Mouse (Mus musculus): ENCODE results near the gene Olfr476. TPM values are rescaled to one million over a fixed set of nuclear protein-coding genes. Genes with fewer than 3 reads are reported as not detected.
"Not testable (repeated sequence)": the region's sequence is repeated elsewhere in the genome, so short reads cannot be mapped to it uniquely, and the experiment has no call there.

The Olfr476 gene
- not detected in 2 replicates for polyA plus RNA-seq (2014; fragmentation: Nextera tagmentation; extraction: Ambion mirVana)

DNA sequence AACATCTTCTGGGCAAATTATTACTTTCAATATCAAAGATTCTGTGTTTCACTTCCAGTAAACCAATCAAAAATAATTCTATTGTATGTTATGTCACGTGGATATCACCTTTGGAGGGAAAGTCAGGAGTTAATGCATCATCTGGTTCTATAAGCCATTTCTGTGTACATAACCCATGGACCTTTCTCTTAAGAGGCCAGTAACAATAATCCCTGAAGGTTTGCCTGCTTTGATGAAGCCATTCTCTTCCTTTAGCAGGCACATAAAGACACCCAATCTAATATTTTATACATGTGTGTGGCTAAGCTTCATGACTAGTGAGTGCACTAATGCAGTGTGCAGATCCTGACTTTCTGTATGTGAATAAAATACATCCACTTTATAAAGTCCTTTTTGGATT, at the start of gene Olfr476:
Gene Olfr476 (plus strand): TSS at position 301 of the 400 bp plus-strand sequence.
- H3K27ac ChIP-seq (replicated peaks; ENCODE audit: low read depth, low read length), result no peak within 1 kb of the TSS

DNA sequence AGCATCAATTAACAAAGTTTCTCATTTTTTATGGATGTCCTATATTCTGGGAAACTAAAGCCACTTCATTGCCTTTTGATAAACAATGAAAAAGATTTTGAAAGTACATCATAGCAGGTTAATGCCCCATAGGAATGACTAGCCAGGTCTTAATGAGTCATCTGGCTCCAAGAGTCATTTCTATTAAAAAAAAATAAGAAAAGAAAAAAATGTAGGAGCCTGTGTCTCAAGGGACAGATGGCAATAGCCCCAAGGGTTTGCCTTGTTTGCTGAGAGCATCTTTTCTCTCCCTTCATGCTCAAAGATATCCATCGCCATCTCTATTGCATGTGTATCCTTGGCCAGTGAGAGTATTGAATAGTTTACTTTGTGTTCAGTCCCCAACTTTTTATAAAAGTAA, 34.5 kb upstream of the Olfr476 start, which contains the start of gene Olfr473:
Gene Olfr473 (plus strand): TSS at position 301 of the 400 bp plus-strand sequence.
- ATAC-seq (replicated peaks; ENCODE audit: insufficient number of reproducible peaks, low FRiP score, low TSS enrichment, low read depth) (no peak), DNase-seq (ENCODE audit: low spot score) (no peak)
- 97% methylated on average over 1 of the region's 1 CpGs for WGBS
- H3K9ac ChIP-seq (replicated peaks; ENCODE audit: low read length), result no peak within 1 kb of the TSS
- no peaks in the 10 kb centered on the region for H3K36me3 ChIP-seq (replicated peaks; ENCODE audit: control insufficient read depth, insufficient read depth, low read depth, low read length)
- H3K4me1 ChIP-seq (ENCODE audit: control insufficient read depth, insufficient read depth, low read length), result no peaks in the 10 kb centered on the region
- H3K27ac ChIP-seq (replicated peaks; ENCODE audit: low read depth, low read length), result no peak within 1 kb of the TSS
- no peaks in the 10 kb centered on the region for H3K27me3 ChIP-seq (ENCODE audit: control insufficient read depth, insufficient read depth, low read length)
- H3K4me3 ChIP-seq (ENCODE audit: low read depth, low read length), result no peak within 1 kb of the TSS
- no peak within 1 kb of the TSS for H3K4me2 ChIP-seq (ENCODE audit: low read depth, low read length)
- no peaks in the 10 kb centered on the region for H3K9me3 ChIP-seq (replicated peaks; ENCODE audit: control insufficient read depth, low read length)

More for the DNA sequence above, at the start of gene Olfr476:
- H3K4me1 ChIP-seq (ENCODE audit: control insufficient read depth, insufficient read depth, low read length), result no peaks in the 10 kb centered on the region
- H3K4me3 ChIP-seq (ENCODE audit: low read depth, low read length), result no peak within 1 kb of the TSS
- DNase-seq (ENCODE audit: low spot score) (no peak), ATAC-seq (replicated peaks; ENCODE audit: insufficient number of reproducible peaks, low FRiP score, low TSS enrichment, low read depth) (no peak)
- no peaks in the 10 kb centered on the region for H3K36me3 ChIP-seq (replicated peaks; ENCODE audit: control insufficient read depth, insufficient read depth, low read depth, low read length)
- no peak within 1 kb of the TSS for H3K9ac ChIP-seq (replicated peaks; ENCODE audit: low read length)
- no peaks in the 10 kb centered on the region for H3K27me3 ChIP-seq (ENCODE audit: control insufficient read depth, insufficient read depth, low read length)
- H3K9me3 ChIP-seq (replicated peaks; ENCODE audit: control insufficient read depth, low read length), result no peaks in the 10 kb centered on the region
- 65% methylated on average over 1 of the region's 1 CpGs for WGBS
- no peak within 1 kb of the TSS for H3K4me2 ChIP-seq (ENCODE audit: low read depth, low read length)

DNA sequence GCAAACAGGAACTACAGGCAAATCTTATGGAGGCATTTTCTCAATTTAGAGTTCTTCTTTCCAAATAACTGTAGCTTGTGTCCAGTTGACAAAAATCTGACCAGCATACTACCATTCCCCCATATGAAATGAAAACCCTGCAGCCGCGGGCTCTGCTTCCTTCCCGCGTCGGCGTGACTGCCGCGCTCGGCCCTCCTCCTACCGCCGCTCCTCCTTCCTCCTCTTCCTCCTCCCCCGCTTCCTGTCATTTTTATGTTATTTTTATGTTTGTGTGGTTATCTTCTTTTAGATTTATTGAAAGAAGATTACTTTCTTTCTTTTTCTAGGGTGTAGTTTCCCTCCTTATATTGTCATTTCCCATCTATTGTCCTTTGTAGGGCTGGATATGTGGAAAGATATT, 12.1 kb upstream of the Olfr476 start:
- not testable (repeated sequence) for H3K9me3 ChIP-seq (replicated peaks; ENCODE audit: control insufficient read depth, low read length); H3K36me3 ChIP-seq (replicated peaks; ENCODE audit: control insufficient read depth, insufficient read depth, low read depth, low read length); H3K4me2 ChIP-seq (ENCODE audit: low read depth, low read length); ATAC-seq (replicated peaks; ENCODE audit: insufficient number of reproducible peaks, low FRiP score, low TSS enrichment, low read depth); H3K4me3 ChIP-seq (ENCODE audit: low read depth, low read length); H3K27ac ChIP-seq (replicated peaks; ENCODE audit: low read depth, low read length); H3K4me1 ChIP-seq (ENCODE audit: control insufficient read depth, insufficient read depth, low read length); H3K27me3 ChIP-seq (ENCODE audit: control insufficient read depth, insufficient read depth, low read length); DNase-seq (ENCODE audit: low spot score); H3K9ac ChIP-seq (replicated peaks; ENCODE audit: low read length)
- WGBS, result 97% methylated on average over 12 of the region's 12 CpGs

DNA sequence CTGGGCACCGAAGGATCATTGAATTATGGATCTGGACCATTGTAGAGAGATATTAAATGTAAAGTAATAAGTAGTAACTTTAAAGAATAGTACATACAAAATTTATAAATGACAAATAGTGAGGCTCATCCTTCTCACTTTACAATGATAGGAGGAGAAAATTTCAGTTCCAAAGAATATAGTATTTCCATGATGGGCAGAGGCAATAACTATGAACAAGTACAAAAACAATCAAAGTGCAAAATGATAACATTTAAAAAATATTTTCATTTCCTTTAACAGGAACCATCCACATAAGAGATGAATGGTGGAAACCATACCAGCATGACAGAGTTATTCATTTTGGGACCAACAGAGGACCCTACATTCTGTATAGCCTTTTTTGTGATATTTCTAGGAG, 10.3 kb upstream of the Olfr476 start, which contains the start of gene Olfr474:
Gene Olfr474 (plus strand): TSS at position 301 of the 400 bp plus-strand sequence.
- Histone ChIP-seq H3K4me2 (ENCODE audit: low read depth, low read length) (no peak within 1 kb of the TSS), H3K36me3 (replicated peaks; ENCODE audit: control insufficient read depth, insufficient read depth, low read depth, low read length) (no peaks in the 10 kb centered on the region), H3K9ac (replicated peaks; ENCODE audit: low read length) (no peak within 1 kb of the TSS), H3K4me1 (ENCODE audit: control insufficient read depth, insufficient read depth, low read length) (no peaks in the 10 kb centered on the region), H3K4me3 (ENCODE audit: low read depth, low read length) (no peak within 1 kb of the TSS), H3K9me3 (replicated peaks; ENCODE audit: control insufficient read depth, low read length) (no peaks in the 10 kb centered on the region), H3K27me3 (ENCODE audit: control insufficient read depth, insufficient read depth, low read length) (no peaks in the 10 kb centered on the region), H3K27ac (replicated peaks; ENCODE audit: low read depth, low read length) (no peak within 1 kb of the TSS)
- WGBS, result 92% methylated on average over 1 of the region's 1 CpGs
- ATAC-seq (replicated peaks; ENCODE audit: insufficient number of reproducible peaks, low FRiP score, low TSS enrichment, low read depth) (no peak), DNase-seq (ENCODE audit: low spot score) (no peak)

DNA sequence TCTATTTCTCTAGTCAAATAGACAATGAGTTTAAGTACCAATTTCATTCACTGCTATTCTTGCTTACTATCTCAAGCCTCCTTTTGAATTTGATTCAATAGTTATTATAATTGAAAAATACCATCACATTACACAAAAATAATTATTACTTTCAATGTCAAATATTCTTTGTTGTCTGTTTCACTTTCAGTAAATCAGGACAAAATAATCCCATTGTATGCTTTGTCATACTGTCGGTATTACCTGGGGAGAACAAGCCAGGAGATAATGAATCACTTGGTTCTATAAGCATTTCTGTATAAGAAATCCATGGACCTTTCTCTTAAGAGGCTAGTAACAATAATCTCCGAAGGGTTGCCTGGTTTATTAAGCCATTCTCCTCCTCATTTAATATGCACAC, 21.8 kb downstream of the Olfr476 start, which contains the start of gene Olfr477:
Gene Olfr477 (plus strand): TSS at position 301 of the 400 bp plus-strand sequence.
- Histone ChIP-seq H3K4me2 (ENCODE audit: low read depth, low read length) (no peak within 1 kb of the TSS), H3K36me3 (replicated peaks; ENCODE audit: control insufficient read depth, insufficient read depth, low read depth, low read length) (no peaks in the 10 kb centered on the region), H3K9ac (replicated peaks; ENCODE audit: low read length) (no peak within 1 kb of the TSS), H3K27ac (replicated peaks; ENCODE audit: low read depth, low read length) (no peak within 1 kb of the TSS), H3K27me3 (ENCODE audit: control insufficient read depth, insufficient read depth, low read length) (no peaks in the 10 kb centered on the region), H3K9me3 (replicated peaks; ENCODE audit: control insufficient read depth, low read length) (no peaks in the 10 kb centered on the region), H3K4me3 (ENCODE audit: low read depth, low read length) (no peak within 1 kb of the TSS), H3K4me1 (ENCODE audit: control insufficient read depth, insufficient read depth, low read length) (no peaks in the 10 kb centered on the region)
- DNase-seq (ENCODE audit: low spot score) (no peak), ATAC-seq (replicated peaks; ENCODE audit: insufficient number of reproducible peaks, low FRiP score, low TSS enrichment, low read depth) (no peak)
- WGBS, result 81% methylated on average over 2 of the region's 2 CpGs

DNA sequence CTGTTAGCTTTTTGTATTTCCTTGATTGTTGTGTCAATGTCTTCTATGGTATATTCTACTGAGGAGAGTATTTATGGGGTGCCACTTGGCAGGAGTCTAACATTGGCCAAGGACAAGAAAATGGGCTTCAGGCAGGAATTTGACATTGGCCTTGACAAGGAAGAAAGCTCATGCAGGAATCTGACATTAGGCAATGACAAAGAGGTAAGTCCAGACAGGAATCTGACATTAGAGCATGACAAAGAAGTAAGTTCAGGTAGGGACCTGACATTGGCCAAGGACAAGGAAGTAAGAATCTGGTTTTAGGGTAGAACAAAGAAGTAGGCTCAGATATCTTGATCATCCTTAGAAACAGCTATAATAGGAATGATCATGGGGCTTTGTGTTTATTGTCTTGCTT, 49.7 kb downstream of the Olfr476 start:
- H3K27ac ChIP-seq (replicated peaks; ENCODE audit: low read depth, low read length); H3K9ac ChIP-seq (replicated peaks; ENCODE audit: low read length); H3K36me3 ChIP-seq (replicated peaks; ENCODE audit: control insufficient read depth, insufficient read depth, low read depth, low read length); H3K4me1 ChIP-seq (ENCODE audit: control insufficient read depth, insufficient read depth, low read length); DNase-seq (ENCODE audit: low spot score); H3K4me2 ChIP-seq (ENCODE audit: low read depth, low read length); H3K9me3 ChIP-seq (replicated peaks; ENCODE audit: control insufficient read depth, low read length); ATAC-seq (replicated peaks; ENCODE audit: insufficient number of reproducible peaks, low FRiP score, low TSS enrichment, low read depth); H3K27me3 ChIP-seq (ENCODE audit: control insufficient read depth, insufficient read depth, low read length); H3K4me3 ChIP-seq (ENCODE audit: low read depth, low read length): not testable (repeated sequence)

Other genes starting within 250 kb of the Olfr476 start
- 0.29 and 0.31 TPM in 2 replicates for gene Cyb5r2, start 206.8 kb upstream of the Olfr476 start, polyA plus RNA-seq (2014; fragmentation: Nextera tagmentation; extraction: Ambion mirVana)
- gene Ovch2, start 163.6 kb upstream of the Olfr476 start, polyA plus RNA-seq (2014; fragmentation: Nextera tagmentation; extraction: Ambion mirVana), result not detected in 2 replicates
- not detected in 2 replicates for gene Olfr467, start 152.5 kb upstream of the Olfr476 start, polyA plus RNA-seq (2014; fragmentation: Nextera tagmentation; extraction: Ambion mirVana)
- gene Olfr469, start 139.3 kb upstream of the Olfr476 start, polyA plus RNA-seq (2014; fragmentation: Nextera tagmentation; extraction: Ambion mirVana), result not detected in 2 replicates
- not detected in 2 replicates for gene Olfr470, start 117.3 kb upstream of the Olfr476 start, polyA plus RNA-seq (2014; fragmentation: Nextera tagmentation; extraction: Ambion mirVana)
- not detected in 2 replicates for gene Olfr472, start 66.9 kb upstream of the Olfr476 start, polyA plus RNA-seq (2014; fragmentation: Nextera tagmentation; extraction: Ambion mirVana)
- gene Olfr473, start 34.4 kb upstream of the Olfr476 start, polyA plus RNA-seq (2014; fragmentation: Nextera tagmentation; extraction: Ambion mirVana), result not detected in 2 replicates
- not detected in 2 replicates for gene Olfr474, start 10.2 kb upstream of the Olfr476 start, polyA plus RNA-seq (2014; fragmentation: Nextera tagmentation; extraction: Ambion mirVana)
- not detected in 2 replicates for gene Olfr477, start 21.9 kb downstream of the Olfr476 start, polyA plus RNA-seq (2014; fragmentation: Nextera tagmentation; extraction: Ambion mirVana)
- not detected in 2 replicates for gene Olfr478, start 69.2 kb downstream of the Olfr476 start, polyA plus RNA-seq (2014; fragmentation: Nextera tagmentation; extraction: Ambion mirVana)
- not detected in 2 replicates for gene Olfr479, start 85.9 kb downstream of the Olfr476 start, polyA plus RNA-seq (2014; fragmentation: Nextera tagmentation; extraction: Ambion mirVana)
- gene Olfr480, start 102.5 kb downstream of the Olfr476 start, polyA plus RNA-seq (2014; fragmentation: Nextera tagmentation; extraction: Ambion mirVana), result not detected in 2 replicates
- gene Olfr481, start 115.1 kb downstream of the Olfr476 start, polyA plus RNA-seq (2014; fragmentation: Nextera tagmentation; extraction: Ambion mirVana), result not detected in 2 replicates
- gene Olfr482, start 132.8 kb downstream of the Olfr476 start, polyA plus RNA-seq (2014; fragmentation: Nextera tagmentation; extraction: Ambion mirVana), result 0.10 TPM in 1 of 2 replicates, not detected in the other
- 0.07 TPM in 1 of 2 replicates, not detected in the other for gene Olfr483, start 136.0 kb downstream of the Olfr476 start, polyA plus RNA-seq (2014; fragmentation: Nextera tagmentation; extraction: Ambion mirVana)
- not detected in 2 replicates for gene Olfr484, start 162.6 kb downstream of the Olfr476 start, polyA plus RNA-seq (2014; fragmentation: Nextera tagmentation; extraction: Ambion mirVana)
- gene Olfr485, start 195.1 kb downstream of the Olfr476 start, polyA plus RNA-seq (2014; fragmentation: Nextera tagmentation; extraction: Ambion mirVana), result not detected in 2 replicates
- not detected in 2 replicates for gene Olfr486, start 207.9 kb downstream of the Olfr476 start, polyA plus RNA-seq (2014; fragmentation: Nextera tagmentation; extraction: Ambion mirVana)
- not detected in 2 replicates for gene Olfr487, start 249.8 kb downstream of the Olfr476 start, polyA plus RNA-seq (2014; fragmentation: Nextera tagmentation; extraction: Ambion mirVana)

Measured in embryonic facial prominence, embryonic 11.5 days (tissue).